Mouse (Mus musculus) liver, postnatal 0 days (tissue): Measurements from ENCODE around the gene Sulf2.

Source experiments
- CTCF ChIP-seq: sonication (generic); IDR thresholded peaks from 2 replicates; pipeline ENCODE4 v1.5.1; 2016; ENCODE audit warnings: antibody characterized with exemption, low read depth
- EP300 ChIP-seq: IDR thresholded peaks from 2 replicates; pipeline ENCODE4 v1.6.1; 2016; ENCODE audit warnings: antibody characterized with exemption, low read depth, mild to moderate bottlenecking

- TF ChIP-seq CTCF = no peak
- peak; percentile 54 for TF ChIP-seq EP300
Measured at GRCm38 (mm10) chr2:166115571-166116277, 39.7 kb downstream of the Sulf2 start.
